Mouse (Mus musculus) heart, postnatal 0 days (tissue): ENCODE measurements at regions not wholly inside any gene's neighbourhood (a gene's known extent, or its start where the extent isn't known, plus 50 kb on each side); places are given as distances from the start of the nearest gene placed in this dataset.

Experiments used
- ATAC-seq: fragments of 200-750 bp; cut with Nextera tagmentation; 2 replicates; pipeline ENCODE4 v1.8.0; 2017; ENCODE audit warnings: low read depth, moderate number of reproducible peaks, moderate library complexity; ENCODE audit not compliant: insufficient read depth
- DNase-seq: peaks from one replicate; pipeline ENCODE4 v3.0.0-alpha.2; 2016; ENCODE audit warnings: low spot score
- H3K27ac ChIP-seq: fragments of 300-500 bp; sonication (generic); 2 replicates; pipeline ENCODE4 v1.5.1; 2014; ENCODE audit warnings: low read depth, mild to moderate bottlenecking
- H3K27me3 ChIP-seq: fragments of 300-500 bp; sonication (generic); 2 replicates; pipeline ENCODE4 v1.6.1; 2014; ENCODE audit warnings: low read length, mixed read lengths; ENCODE audit not compliant: control insufficient read depth, insufficient read depth
- H3K36me3 ChIP-seq: fragments of 300-500 bp; sonication (generic); replicated peaks from 2 replicates; pipeline ENCODE4 v1.6.1; 2014; ENCODE audit warnings: low read length, mixed read lengths; ENCODE audit not compliant: control insufficient read depth, insufficient read depth
- H3K4me1 ChIP-seq: fragments of 300-500 bp; sonication (generic); 2 replicates; pipeline ENCODE4 v1.6.1; 2014; ENCODE audit warnings: antibody characterized with exemption; ENCODE audit not compliant: control insufficient read depth, insufficient read depth
- H3K4me2 ChIP-seq: fragments of 300-500 bp; sonication (generic); 2 replicates; pipeline ENCODE4 v1.6.1; 2014; ENCODE audit warnings: low read depth, mild to moderate bottlenecking, low read length, moderate library complexity
- H3K4me3 ChIP-seq: fragments of 300-500 bp; sonication (generic); 2 replicates; pipeline ENCODE4 v1.5.1; 2014; ENCODE audit warnings: low read depth, low read length
- H3K9ac ChIP-seq: fragments of 300-500 bp; sonication (generic); replicated peaks from 2 replicates; pipeline ENCODE4 v1.6.1; 2014; ENCODE audit warnings: low read depth, low read length, mixed read lengths
- H3K9me3 ChIP-seq: fragments of 300-500 bp; sonication (generic); replicated peaks from 2 replicates; pipeline ENCODE4 v1.6.1; 2016; ENCODE audit warnings: low read length; ENCODE audit not compliant: control insufficient read depth
- CTCF ChIP-seq: IDR thresholded peaks from 2 replicates; pipeline ENCODE4 v1.5.1; 2016; ENCODE audit warnings: antibody characterized with exemption, control low read depth, low read depth
- EP300 ChIP-seq: IDR thresholded peaks from 2 replicates; pipeline ENCODE4 v1.6.1; 2016; ENCODE audit warnings: antibody characterized with exemption, low read depth
- WGBS: fragments of 180-500 bp; shearing (Covaris S2); extraction: QIAGEN DNeasy Blood & Tissue Kit; methylation state at CpG from one replicate; pipeline ENCODE4 v1.1.7; 2014; 5-methylcytosine and 5-hydroxymethylcytosine counted together

- Histone ChIP-seq H3K27me3 (no peaks in the 10 kb centered on the region), H3K4me1 (peaks cover 11% of the 10 kb centered on the region), H3K4me2 (no peak overlapping the region), H3K4me3 (no peak overlapping the region), H3K36me3 (no peaks in the 10 kb centered on the region), H3K9ac (no peak overlapping the region), H3K9me3 (no peaks in the 10 kb centered on the region), H3K27ac (no peak overlapping the region)
- TF ChIP-seq EP300 (no peak), CTCF (no peak)
- no peak for ATAC-seq
- no peak for DNase-seq
- WGBS: 69% methylated on average over 5 of the region's 5 CpGs
These were observed 234.2 kb upstream of the Tprg start for GRCm38 (mm10) chr16:25052428-25052827.

DNA sequence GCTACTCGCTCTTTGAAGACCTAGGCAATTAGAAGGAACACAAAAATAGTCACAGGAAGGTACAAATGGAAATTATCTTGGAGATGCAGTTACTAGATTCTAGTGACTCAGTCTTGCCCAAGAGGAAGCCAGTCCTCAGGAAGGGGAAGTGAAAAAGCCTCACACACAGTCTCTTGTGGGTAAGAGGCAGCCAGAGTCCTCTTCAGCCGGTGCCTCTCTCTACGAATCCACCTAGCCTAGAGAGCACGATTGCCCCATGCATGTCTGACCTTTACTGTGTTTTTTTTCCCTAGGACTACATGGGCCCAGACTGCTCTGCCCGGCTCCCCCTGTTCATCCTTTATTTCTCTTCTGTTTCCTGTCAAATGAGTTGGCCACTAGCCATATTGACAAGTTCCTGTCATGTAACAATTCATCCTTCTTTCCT lies 233.7 kb upstream of the Tprg start:
- ATAC-seq: no peak
- 53% methylated on average over 5 of the region's 5 CpGs for WGBS
- H3K27ac ChIP-seq: no peak overlapping the region

GRCm38 (mm10) chr16:25054304-25054703 lies 232.3 kb upstream of the Tprg start:
- DNase-seq (no peak), ATAC-seq (no peak)
- H3K36me3 ChIP-seq: no peaks in the 10 kb centered on the region
- peaks cover 21% of the 10 kb centered on the region for H3K4me1 ChIP-seq
- H3K27ac ChIP-seq: no peak overlapping the region
- TF ChIP-seq EP300: no peak
- TF ChIP-seq CTCF: no peak
- no peak overlapping the region for H3K9ac ChIP-seq
- WGBS: 76% methylated on average over 2 of the region's 2 CpGs
- H3K4me2 ChIP-seq: no peak overlapping the region
- no peaks in the 10 kb centered on the region for H3K9me3 ChIP-seq
- H3K27me3 ChIP-seq: no peaks in the 10 kb centered on the region
- no peak overlapping the region for H3K4me3 ChIP-seq

More for the DNA sequence above, 233.7 kb upstream of the Tprg start:
- Histone ChIP-seq H3K36me3 (no peaks in the 10 kb centered on the region), H3K27me3 (no peaks in the 10 kb centered on the region), H3K4me1 (peaks cover 14% of the 10 kb centered on the region), H3K4me2 (no peak overlapping the region), H3K9me3 (no peaks in the 10 kb centered on the region), H3K9ac (no peak overlapping the region), H3K4me3 (no peak overlapping the region)
- DNase-seq: no peak
- no peak for TF ChIP-seq CTCF
- TF ChIP-seq EP300: no peak

GRCm38 (mm10) chr16:25055376-25055775 lies 231.2 kb upstream of the Tprg start:
- peaks cover 24% of the 10 kb centered on the region for H3K4me1 ChIP-seq
- H3K9me3 ChIP-seq: no peaks in the 10 kb centered on the region
- 80% methylated on average over 9 of the region's 9 CpGs for WGBS
- no peak for ATAC-seq
- H3K36me3 ChIP-seq: no peaks in the 10 kb centered on the region
- H3K4me2 ChIP-seq: no peak overlapping the region
- no peak overlapping the region for H3K27ac ChIP-seq
- no peak overlapping the region for H3K4me3 ChIP-seq
- H3K27me3 ChIP-seq: no peaks in the 10 kb centered on the region
- no peak for DNase-seq
- TF ChIP-seq EP300 (no peak), CTCF (no peak)
- H3K9ac ChIP-seq: no peak overlapping the region

DNA sequence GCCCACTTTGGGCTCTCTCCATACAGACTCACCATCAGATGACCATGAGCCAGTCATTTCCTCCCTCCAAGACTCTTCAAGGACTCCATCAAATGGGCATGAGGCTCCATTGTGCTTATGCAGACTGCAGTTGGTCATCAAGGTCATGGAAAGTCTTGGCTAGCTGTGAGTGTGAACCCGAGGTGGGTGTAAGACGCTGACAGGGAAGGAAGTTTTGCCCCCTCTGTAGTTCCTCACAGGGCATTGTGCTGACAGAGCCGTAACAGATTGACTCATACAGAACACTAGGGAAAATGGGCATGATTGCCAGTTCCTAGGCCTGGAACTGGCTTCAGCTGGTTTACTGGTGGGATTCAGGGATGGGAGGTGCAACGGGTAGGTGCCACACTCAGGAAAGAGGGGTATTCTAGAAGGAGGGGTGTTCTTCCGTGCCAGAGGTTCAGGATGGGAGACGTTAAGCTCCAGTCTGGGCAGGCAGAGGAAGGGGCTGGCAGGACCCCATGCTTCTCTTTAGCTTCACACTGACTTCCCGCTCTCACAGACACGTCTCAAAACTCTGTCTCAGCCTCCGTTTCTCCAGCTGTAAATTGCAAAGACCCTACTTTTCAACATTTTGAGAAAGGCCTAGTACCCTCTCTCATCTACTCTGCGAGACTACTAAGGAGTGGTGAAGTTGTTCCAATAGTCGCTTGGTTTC lies 228.4 kb upstream of the Tprg start:
- no peak for ATAC-seq
- no peaks in the 10 kb centered on the region for H3K9me3 ChIP-seq
- no peak for DNase-seq
- peak overlapping the region; percentile 61 for H3K4me3 ChIP-seq
- H3K4me2 ChIP-seq: peak overlapping the region; percentile 64
- peak overlapping the region; percentile 99 for H3K27ac ChIP-seq
- TF ChIP-seq CTCF (no peak), EP300 (no peak)
- peaks cover 28% of the 10 kb centered on the region for H3K4me1 ChIP-seq
- WGBS: 36% methylated on average over 11 of the region's 11 CpGs
- no peaks in the 10 kb centered on the region for H3K27me3 ChIP-seq
- H3K9ac ChIP-seq: peak overlapping the region; percentile 79
- no peaks in the 10 kb centered on the region for H3K36me3 ChIP-seq
